Mouse (Mus musculus): ENCODE measurements around the gene Ube2q1.
A peak's percentile ranks its signal among the peaks of the same experiment; 100 is the strongest.

The Ube2q1 gene

DNA sequence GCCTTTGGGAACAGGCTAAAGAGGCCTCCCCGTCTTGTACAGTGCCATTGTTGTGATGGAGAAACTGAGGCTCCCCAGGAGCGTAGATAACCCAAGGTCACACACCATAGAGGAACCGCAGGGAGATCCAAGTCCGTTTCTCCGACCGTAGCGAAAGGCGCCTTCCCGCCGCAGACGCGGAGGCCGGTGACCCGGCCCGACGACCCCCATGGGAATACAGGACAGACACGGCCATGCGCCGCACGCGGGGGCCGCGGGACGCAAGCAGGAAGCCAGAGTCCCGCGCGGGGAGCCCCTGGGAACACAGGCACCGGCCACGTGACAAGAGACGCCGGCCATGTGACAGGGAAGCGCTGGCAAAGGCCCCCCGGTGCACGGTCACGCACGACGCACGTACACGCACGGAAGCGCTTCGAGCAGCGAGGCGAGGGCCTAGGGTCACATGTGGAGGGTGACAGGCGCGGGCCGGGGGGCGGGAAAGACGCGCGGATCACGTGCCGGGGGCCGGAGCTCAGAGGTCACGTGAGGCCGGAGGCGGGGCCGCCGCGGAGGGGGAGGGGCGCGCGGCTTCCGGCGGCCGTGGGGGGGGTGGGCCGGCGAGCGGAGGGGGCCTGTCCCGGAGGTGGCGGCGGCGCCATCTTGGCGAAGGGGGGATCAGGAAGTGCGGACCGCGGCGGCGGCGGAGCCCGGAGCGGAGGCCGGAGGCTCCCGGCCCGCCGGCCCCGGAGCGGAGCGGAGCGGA is at the start of gene Ube2q1:
TSS of gene Ube2q1 (plus strand) at position 649 of the 742 bp plus-strand sequence.
- DNase-seq (ENCODE audit: low read depth, low spot score), result peak; percentile 90

DNA sequence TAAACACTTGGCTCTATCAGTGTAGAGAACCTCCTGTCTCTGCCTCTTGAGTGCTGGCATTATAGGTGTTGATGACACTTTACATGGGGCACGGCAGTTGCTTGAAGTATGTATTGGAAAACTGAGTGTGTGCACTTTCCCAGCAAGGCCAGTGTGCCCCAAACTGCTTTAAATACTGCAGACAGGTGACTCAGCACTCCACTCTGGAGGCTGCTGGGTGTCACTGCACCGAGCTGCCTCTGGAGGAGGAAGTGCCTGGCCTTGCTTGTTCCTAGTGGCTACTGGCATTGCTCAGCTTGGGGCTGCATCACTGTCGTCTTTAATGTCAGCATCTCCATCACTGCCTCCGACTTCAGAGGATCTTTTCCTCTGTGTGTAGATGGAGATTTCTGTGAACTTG is 46.4 kb upstream of the Ube2q1 start:
- peak; percentile 82 for DNase-seq (ENCODE audit: low read depth, low spot score)

DNA sequence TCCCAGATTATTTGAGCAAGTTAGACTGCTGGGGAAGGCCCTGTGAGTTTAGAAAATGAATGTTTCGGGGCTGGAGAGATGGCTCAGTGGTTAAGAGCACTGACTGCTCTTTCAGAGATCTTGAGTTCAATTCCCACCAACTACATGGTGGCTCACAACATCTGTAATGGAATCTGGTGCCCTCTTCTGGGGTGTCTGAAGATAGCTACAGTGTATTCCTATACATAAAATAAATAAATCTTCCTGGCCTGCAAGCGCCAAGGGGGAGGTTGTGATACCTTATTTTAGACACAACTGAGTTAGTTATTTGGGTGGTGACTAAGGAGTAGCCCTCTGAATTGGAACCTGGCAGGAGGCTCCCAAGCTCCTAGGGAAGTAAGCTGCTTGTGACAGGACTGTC is 44.6 kb upstream of the Ube2q1 start:
- peak; percentile 53 for DNase-seq (ENCODE audit: low read depth, low spot score)

DNA sequence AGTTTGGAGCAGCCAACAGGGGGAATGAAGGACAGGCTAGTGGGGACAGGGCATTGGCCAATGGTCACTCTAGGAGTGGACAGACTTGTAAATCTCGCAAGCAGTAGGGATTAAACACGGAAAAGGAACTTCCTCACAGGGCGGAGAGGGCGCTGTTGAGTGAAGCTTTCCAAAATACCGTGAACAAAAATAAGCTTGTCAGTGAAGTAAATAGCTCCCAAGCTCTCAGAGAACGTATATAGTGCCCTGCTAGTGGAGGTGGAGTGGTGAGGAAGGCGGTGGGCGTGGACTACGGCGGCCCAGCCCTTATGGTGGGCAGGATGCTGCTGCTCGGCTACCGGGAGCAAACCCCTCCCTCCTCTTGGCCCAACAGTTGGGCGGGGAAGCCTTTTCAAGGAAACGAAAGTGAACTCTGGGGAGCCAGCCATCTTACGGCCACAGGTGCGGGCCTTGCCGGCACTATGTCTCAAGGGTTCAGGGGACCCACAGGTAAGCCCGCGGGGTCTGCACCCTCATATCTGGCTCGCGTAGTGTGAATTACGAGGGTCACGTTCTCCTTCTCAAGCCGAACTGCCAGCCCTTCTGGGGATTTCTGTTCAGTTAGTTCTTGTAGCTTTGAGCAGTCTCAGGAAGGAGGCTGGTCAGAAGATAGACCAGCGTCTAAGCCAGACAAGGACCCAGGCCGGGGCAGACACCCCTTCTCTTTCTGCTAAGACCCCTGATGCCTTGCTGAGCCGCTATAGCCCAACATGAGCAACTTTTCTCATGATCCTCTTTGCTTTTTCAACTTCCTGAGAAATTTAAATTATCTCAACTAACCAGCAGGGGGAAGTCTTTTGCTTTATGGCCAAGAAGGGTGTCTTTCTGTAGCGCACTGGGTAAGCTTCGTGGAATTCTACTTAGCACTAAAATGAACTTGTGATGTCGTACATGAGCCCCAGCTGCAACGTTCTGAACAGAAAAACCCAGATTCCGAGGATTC is 42.8 kb upstream of the Ube2q1 start:
- DNase-seq (ENCODE audit: low read depth, low spot score), result peak; percentile 96

DNA sequence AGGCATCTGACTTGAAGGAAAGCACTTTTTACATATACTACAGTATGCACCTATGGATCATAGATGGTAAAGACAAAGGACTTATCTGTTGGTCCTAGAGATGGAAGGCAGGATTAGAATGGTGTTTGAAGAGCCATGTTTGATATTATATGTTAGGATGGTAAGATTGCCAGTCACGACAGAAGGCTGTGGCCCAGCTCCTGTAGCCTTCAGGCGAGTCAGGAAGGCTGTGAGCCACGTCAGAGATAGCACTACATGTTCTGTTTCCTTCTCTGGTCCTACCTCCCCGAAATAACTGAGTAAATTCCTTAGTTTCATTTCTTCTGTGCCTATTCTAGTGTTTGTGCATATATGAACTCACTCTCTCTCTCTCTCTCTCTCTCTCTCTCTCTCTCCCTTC is 41.3 kb upstream of the Ube2q1 start:
- DNase-seq (ENCODE audit: low read depth, low spot score), result no peak

DNA sequence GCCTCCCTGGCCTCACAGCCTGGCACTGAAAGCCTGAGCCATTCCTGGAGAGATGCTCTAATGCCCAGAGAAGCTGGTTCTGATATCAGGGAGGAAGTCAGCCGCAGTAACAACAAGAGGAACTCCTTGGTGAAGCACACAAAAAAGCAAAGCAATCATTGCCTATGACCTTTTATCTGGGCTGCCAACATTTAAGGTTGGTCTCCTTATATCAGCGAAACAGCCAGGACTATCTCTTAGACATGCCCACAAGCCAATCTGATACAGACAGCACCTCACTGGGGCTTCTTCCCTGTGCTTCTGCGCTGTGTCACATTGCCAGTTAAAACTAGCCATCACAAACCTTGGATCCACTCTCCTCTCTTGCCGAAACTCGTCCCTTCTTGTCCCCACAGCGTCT is 34.9 kb upstream of the Ube2q1 start:
- DNase-seq (ENCODE audit: low read depth, low spot score), result no peak

DNA sequence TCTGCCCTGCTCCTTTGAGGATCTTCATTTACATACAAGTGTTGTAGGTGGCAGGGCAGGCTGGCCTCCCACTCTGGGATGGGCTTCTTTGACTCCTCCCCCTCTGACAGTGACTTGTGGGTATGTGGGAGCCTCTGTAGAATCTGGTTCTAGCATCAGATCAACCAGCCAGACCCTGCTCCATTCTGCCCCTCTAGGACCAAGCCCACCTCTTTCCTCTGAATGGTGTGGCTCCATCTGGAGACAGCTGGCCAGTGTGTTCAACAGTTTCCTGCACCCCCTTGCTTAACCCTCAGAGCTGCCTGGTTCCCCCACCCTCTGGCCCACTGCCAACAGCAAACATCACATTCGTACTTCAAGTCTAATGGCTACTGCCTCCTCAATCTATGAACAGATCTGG is 21.1 kb upstream of the Ube2q1 start:
- no peak for DNase-seq (ENCODE audit: low read depth, low spot score)

DNA sequence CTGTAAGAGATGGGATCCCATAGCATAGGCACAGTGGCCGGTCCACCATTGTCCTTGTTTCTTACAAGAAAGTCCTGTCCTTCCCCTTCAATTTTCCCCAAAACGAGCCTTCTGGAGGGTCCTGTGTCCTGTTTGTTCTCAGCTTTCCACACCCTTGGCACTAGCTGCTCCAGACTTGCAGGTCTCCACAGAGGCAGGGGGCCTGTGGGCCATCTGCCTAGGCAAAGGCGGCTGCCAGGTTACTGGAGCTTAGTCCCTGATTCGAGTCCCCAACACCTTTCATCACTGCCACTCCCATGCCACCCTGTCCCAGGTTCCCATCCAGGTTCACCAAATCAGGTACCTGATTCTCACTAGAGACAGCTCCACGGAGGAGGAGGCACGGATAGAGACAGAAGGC is 18.1 kb upstream of the Ube2q1 start:
- DNase-seq (ENCODE audit: low read depth, low spot score), result no peak

DNA sequence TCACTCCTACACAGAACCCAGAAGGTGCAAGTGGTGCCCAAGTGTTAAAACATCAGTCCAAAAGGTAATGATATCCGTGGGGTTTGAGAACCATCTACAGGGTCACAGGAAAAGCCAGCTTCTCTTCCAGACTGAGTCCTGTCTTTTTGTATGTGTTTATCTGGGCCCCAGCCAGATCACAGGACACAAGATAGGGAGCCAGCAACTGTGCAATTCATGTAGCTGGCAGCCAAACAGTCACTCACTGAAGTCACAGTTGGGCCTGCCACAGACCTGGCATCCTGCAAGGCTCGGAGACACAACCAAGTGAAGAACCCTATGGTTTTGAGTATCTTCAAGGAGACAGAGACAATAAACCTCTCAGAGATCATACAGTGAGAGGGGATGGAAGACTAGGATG is 15.6 kb upstream of the Ube2q1 start:
- DNase-seq (ENCODE audit: low read depth, low spot score), result no peak

DNA sequence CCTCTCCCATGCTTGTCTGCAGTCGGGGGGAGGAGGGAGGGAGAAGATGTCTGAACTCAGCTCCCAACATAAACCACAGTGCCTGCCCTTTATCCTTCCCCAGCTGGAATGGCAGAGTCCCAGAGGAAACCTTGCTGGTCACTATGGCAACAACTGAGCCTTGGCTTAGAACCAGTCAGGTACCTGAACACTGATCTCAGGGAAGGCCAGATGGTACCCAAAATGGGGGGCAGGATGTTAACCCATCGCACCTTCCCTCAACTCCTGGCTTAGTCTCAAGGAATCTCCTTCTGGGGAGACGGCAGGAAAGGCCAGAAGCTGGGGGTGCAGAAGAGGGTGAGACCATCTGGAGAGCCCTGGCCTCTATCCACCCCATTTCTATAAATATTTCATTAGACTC is 13.6 kb upstream of the Ube2q1 start:
- DNase-seq (ENCODE audit: low read depth, low spot score), result no peak

DNA sequence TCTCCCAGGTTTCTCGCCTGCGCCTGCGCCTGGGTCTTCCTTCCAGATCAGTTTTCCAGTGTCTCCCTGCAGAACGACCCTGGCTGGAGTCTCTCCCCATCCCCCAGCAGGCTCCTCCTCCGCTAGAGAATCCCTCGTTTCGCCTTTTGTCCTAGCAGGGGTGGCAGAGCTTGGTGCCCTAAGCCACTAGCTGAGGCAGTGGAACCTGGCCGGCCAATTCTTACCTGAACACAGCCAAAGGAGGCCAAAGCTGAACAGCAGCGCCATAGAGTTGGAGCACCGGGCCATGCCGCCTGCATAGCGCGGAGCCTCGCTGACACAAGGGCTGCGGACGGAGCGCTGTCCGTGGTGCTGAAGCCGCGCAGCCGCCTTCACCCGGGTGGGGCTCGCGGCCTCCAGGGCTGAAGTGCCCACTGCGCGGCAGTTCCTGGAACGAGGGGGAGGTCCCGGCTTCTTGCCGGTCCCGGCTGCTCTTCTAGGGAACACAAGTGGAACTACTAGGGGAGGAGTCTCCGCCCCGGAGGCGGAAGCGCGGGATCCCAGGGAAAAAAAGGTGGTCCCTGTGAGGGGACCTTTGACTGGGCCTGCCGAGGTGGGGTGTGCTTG is 9.2 kb upstream of the Ube2q1 start, which contains the start of gene Chrnb2:
TSS of gene Chrnb2 (minus strand) at position 514 of the 606 bp plus-strand sequence.
- no peak for DNase-seq (ENCODE audit: low read depth, low spot score)

DNA sequence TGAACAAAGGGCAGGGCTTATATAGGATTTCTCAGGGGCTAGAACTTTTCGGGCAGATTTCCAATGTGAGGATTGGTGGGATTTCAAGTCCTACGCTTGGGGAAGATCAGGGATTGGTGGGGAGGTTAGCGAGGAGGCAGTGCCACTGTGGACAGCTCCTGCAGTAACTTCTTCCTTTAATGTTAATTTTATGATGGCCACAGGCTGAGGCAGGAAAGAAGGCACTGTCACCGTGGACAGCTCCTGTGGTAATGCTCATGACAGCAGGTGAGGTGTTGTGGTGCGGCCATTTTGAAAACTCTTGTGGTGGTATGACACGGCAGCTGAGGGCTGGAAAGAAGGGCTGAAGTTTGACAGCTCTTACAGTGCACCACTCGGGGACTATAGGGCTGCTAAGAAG is 3.8 kb upstream of the Ube2q1 start:
- no peak for DNase-seq (ENCODE audit: low read depth, low spot score)

DNA sequence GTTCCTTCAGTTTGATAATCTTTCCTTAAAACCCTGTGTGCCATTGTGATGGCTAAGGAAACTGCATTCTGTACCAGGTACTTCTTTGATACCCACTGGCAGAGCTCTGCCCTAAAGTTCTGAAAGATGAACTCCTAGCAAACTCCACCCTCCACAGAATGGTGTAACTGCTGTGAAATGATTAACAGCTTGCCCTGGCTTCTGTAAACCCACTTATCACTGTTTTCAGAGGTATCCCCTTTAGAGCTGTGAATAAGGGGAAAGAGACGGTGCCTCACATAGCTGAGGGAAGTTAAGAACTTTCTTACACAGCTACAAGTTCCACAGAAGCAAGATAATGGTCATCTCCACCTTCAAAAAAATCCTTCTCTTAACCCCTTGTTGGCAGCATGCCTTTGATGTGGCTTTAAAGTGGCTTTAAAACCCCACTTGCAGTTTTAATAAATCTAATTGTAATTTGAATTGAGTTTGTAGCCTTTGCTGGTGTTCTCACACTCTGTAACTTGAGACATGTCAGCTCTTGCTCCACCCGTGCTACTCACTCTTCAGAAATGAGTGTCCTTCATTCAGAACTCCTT is 2.9 kb upstream of the Ube2q1 start:
- DNase-seq (ENCODE audit: low read depth, low spot score), result peak; percentile 33

DNA sequence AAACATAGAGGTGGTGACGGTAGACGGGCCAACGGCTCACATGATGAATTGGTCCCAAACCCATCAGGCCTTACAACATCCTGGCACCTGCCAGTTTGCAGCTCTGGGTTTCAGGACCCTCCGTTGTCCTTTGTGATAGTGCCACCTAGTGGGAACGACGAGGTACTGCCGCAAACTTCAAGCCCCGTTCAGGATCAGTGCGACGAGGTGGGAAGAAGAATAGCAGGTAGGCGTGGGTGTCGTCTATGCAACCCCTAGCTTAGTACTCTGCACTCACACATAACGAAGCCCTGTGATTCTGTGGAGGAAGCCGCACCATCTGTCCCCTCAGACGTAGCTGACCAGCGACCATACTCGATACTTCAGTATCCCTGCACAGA is 838 bp upstream of the Ube2q1 start:
- peak; percentile 94 for DNase-seq (ENCODE audit: low read depth, low spot score)

DNA sequence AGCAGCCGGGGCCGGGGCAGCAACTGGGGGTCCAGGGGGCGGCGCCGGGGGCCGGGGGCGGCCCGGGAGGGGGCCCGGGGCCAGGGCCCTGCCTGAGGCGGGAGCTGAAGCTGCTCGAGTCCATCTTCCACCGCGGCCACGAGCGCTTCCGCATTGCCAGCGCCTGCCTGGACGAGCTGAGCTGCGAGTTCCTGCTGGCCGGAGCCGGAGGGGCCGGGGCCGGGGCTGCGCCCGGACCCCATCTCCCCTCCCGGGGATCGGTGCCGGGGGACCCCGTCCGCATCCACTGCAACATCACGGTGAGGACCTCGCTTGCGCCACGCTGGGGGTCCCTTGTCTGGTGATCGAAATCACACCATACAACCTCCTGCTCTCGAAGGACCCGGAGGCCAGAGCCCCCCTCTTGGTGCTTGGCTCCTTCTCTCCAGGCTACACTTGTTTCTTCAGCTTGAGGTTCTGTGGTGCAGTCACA is 360 bp downstream of the Ube2q1 start:
- DNase-seq (ENCODE audit: low read depth, low spot score), result peak; percentile 39

DNA sequence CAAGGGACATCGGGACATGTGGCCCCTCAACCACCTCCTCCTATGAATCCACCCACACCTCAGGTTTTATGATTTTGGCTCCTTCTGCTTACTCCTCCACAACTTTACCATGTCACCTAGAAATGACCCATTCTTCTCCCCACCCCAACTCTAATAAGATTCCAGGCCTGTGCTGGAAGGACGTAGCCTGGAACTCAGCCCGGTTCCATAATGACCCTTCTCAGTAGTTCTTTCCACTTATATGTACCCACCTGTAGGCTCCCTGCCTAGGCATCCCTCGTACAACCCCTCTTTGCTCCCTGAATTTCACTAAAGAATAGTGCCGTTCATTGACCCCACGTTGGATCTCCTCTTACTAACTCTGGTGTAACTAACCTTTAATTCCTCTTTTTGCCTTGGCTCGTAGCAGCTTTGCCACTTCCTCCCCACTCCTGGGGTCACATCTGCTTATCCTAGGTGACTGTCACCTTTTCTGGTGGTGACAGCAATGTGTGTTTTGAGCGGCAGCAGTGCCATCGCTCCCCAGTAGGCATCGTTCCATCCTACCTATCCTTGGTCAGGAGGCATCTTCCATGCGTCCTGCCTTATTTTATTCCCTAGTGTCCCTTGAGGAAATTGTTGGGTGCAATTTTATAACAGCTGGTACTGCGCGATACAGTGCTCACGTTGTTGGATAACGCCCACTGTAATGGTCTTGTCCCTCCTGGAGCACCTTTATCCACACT is 982 bp downstream of the Ube2q1 start:
- no peak for DNase-seq (ENCODE audit: low read depth, low spot score)

DNA sequence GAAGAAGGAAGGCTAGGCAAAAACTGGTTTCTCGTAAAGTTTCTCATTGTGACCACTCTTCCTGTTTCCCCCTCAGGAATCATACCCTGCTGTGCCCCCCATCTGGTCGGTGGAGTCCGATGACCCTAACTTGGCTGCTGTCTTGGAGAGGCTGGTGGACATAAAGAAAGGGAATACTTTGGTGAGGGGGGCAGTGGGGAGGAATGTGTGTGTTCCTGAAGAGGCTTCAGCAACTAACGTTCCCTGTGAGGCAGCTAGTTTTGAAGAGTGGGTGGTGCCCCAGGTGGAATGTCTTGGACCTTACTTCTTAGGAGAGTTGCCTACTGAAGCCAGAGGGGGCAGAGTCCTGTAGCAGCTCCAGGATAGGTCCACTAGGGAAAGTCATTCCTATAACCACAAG is 2.6 kb downstream of the Ube2q1 start:
- peak; percentile 41 for DNase-seq (ENCODE audit: low read depth, low spot score)

DNA sequence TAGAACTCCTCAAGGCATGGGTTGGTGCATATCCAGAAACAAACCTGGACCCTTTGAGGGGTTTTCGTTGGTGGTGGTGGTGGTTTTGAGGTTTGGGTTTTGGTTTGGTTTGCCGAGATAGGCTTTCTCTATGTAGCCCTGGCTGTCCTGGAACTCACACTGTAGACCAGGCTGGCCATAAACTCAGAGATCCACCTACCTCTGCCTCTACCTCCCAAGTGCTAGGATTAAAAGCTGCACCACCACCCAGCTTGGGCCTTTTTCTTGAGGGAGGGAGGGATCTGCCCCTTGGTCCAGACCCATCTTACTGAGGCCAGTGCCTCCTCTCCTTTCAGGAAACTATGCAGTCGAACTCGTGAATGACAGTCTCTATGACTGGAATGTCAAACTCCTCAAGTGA is 6.7 kb downstream of the Ube2q1 start:
- no peak for DNase-seq (ENCODE audit: low read depth, low spot score)

DNA sequence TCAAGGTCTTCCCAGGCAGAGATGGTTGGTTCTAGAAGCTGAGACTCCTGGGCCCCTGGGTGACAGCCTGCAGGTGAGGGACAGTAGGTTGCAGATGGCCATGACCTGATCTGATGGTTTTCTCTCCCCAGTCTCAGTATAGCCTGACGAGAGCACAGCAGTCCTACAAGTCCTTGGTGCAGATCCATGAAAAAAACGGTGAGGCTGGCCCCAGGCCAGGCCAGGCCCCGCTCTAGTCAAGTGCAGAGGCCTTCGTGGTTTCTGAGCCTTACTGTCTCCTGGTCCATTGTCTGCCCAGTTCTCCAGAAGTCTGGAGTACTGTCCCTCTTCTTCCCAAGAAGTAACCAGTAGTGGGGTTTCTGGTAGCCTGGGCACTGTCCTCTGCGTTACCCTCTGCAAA is 8.2 kb downstream of the Ube2q1 start:
- DNase-seq (ENCODE audit: low read depth, low spot score), result no peak

DNA sequence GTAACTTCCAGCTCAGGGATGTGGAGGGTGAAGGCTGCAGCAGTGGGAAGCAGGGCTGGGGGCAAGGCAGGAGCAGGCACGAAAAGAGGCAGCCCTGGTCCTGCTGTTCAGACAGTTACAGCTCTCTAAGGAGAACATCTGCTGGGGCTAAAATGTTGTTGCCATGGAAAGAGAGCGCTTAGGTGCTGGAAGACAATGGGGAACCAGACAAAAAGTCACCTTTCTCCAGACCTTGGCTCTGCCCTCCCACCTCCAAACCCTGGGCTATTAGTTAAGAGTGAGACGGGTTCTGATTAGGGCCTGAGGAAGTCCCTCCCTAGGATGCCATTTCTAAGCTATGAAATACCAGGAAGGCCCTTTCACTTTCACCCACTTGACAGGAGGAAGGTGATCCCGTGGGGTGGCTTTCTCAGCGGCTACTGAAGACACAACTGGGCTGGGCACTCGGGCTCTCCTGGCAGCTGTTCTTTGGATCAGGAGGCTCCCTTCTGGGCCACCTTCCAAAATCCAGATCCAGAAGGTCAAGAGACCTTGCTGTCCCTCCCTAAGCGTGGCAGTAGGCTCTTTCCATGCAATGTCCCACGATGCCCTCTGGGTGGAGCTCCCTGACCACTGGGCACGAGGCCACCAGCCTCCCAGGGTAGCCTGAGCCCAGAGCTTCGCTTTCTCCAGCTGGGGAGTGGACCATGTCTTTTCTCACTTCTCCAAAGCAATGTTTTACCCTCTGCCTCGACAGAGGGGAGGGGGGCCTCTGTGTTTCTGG is 11.8 kb downstream of the Ube2q1 start:
- peak; percentile 90 for DNase-seq (ENCODE audit: low read depth, low spot score)
